Mouse (Mus musculus) ZHBTc4 (cell line): ENCODE results near the gene 4931406C07Rik.

Experiments
- DNase-seq: peaks from one replicate; pipeline ENCODE4 v3.0.0-alpha.2; 2011; ENCODE audit warnings: low read depth, low spot score

4931406C07Rik gene

DNA sequence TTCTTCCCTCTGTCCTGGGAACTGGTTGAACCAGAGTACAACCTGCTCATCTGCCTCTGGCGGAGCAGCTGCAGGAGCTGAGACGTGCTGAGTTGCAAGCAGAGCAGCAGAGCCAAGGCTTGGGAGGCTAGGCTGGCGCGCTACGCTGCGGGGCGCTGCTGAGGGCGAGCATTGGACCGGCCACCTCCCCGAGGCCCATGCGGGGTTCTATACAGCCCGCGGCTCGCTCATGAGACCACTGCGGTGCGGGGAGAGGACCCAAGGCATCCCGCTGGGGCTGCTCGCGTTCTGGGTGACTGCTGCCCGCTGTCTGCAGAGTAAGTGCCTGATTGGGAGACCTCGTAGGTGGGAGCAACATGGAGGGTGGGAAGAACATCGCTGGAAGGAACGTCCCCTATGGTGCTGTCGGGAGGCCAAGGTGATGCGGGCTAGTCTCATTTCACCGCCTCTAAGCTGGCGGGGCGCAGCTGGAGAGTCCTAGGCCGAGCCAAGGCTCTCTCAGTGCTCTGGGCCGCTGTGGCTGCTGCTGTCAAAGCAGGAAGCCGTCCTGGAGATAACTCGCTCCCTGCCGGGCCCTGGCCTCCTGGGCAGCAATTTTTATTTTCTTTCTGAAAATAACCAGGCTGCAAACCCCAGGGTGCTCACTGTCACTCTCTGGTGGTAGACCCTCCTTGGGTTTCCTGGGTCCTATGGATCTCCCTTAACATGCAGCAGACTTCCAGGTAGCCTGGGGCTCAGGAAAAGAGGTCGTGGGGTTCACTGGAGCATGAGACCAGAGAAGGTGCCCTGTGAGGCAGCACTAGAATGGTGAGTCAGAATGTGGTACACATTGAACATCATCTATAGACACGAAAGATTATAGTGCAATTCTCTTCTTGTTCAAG lies 67.0 kb downstream of the 4931406C07Rik start, which contains the start of gene Vstm5:
Gene Vstm5 (plus strand): TSS at position 4 of the 884 bp plus-strand sequence.
- peak; percentile 42 for DNase-seq

GRCm38 (mm10) chr9:15238297-15238990 lies 67.8 kb downstream of the 4931406C07Rik start:
- DNase-seq: peak; percentile 78

DNA sequence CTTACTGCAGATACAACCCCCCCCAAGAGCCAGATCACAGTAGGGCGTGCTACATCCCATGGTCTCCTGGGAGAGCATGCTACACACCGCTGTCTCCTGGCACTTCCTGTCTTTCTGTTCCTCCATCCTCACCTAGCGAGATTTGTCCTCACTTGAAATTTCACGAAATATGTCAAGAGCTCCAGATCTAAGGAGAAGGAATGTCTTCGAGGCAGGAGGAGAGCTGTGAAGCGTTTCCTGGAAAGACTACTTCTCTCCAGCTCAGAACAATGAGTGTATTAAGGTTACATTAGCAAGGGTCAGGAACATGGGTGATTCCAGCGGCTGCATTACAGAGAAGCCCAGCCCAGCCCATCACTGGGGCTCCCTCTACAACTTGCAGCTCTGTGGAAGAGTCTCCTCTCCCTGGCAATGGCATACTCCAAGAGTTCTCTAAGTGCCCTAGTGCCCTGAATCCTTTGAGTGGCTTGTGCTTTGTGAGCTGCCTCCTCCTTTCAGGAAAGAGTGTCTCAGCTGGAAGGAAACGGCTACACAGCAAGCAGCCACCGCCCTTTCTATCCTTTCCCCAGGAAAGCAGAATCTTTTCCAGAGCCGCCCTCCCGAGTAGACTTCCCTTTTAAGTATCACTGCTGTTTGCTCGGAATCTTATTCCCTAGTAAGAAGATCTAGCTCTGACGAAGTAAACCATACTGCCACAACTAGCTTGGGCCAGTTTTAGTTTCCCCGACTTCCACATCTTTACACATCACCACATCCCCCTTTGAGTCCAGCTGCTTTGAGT lies 68.5 kb downstream of the 4931406C07Rik start:
- DNase-seq: peak; percentile 56

- DNase-seq: peak; percentile 57
These were observed 70.3 kb downstream of the 4931406C07Rik start for GRCm38 (mm10) chr9:15235986-15236385.

GRCm38 (mm10) chr9:15233604-15234003 lies 72.6 kb downstream of the 4931406C07Rik start:
- no peak for DNase-seq
